Mouse (Mus musculus) heart, embryonic 14.5 days (tissue): ENCODE results near the gene Raly. TPM values are rescaled to one million over a fixed set of nuclear protein-coding genes. Genes with fewer than 3 reads are reported as not detected.

Experiments
- ATAC-seq: fragments of 200-750 bp; cut with Nextera tagmentation; 2 replicates; pipeline ENCODE4 v1.8.0; 2017; ENCODE audit warnings: low read depth, moderate TSS enrichment; ENCODE audit not compliant: insufficient number of reproducible peaks, insufficient read depth, low FRiP score
- H3K27ac ChIP-seq, 2 experiments: fragments of 200-500 bp in 1 of 2; fragments of 300-500 bp in 1 of 2; sonication (generic) in 1 of 2; replicated peaks in 1 of 2; 2 replicates each; pipeline ENCODE4 v1.5.1; 2012 to 2014; ENCODE audit warnings: low read depth in 2 of 2, low read length in 2 of 2, control low read depth in 1 of 2, mild to moderate bottlenecking in 1 of 2, mixed read lengths in 1 of 2; ENCODE audit not compliant: control insufficient read depth in 1 of 2, insufficient read depth in 1 of 2
- H3K27me3 ChIP-seq: fragments of 300-500 bp; sonication (generic); 2 replicates; pipeline ENCODE4 v1.6.1; 2014; ENCODE audit warnings: mild to moderate bottlenecking, low read length, control low read depth; ENCODE audit not compliant: control insufficient read depth, insufficient read depth
- H3K36me3 ChIP-seq: fragments of 300-500 bp; sonication (generic); 2 replicates; pipeline ENCODE4 v1.6.1; 2014; ENCODE audit warnings: mild to moderate bottlenecking, control low read depth, low read length, mixed read lengths; ENCODE audit not compliant: control insufficient read depth, insufficient read depth
- H3K4me1 ChIP-seq, 2 experiments: fragments of 200-500 bp in 1 of 2; fragments of 300-500 bp in 1 of 2; sonication (generic) in 1 of 2; 2 replicates each; pipeline ENCODE4 v1.6.1; 2012 to 2014; ENCODE audit warnings: low read length in 2 of 2, control low read depth in 1 of 2, mixed read lengths in 1 of 2; ENCODE audit not compliant: control insufficient read depth in 2 of 2, insufficient read depth in 2 of 2
- H3K4me2 ChIP-seq: fragments of 300-500 bp; sonication (generic); 2 replicates; pipeline ENCODE4 v1.6.1; 2014; ENCODE audit warnings: mild to moderate bottlenecking, low read length
- H3K4me3 ChIP-seq, 2 experiments: fragments of 200-500 bp in 1 of 2; fragments of 300-500 bp in 1 of 2; sonication (generic) in 1 of 2; 2 replicates each; pipeline ENCODE4 v1.5.1; 2012 to 2014; ENCODE audit warnings: low read length in 2 of 2, mild to moderate bottlenecking in 2 of 2, control low read depth in 1 of 2, low read depth in 1 of 2, moderate library complexity in 1 of 2; ENCODE audit not compliant: control insufficient read depth in 1 of 2, insufficient read depth in 1 of 2
- H3K9ac ChIP-seq: fragments of 300-500 bp; sonication (generic); 2 replicates; pipeline ENCODE4 v1.6.1; 2014; ENCODE audit warnings: mild to moderate bottlenecking, low read length
- H3K9me3 ChIP-seq: fragments of 300-500 bp; sonication (generic); 2 replicates; pipeline ENCODE4 v1.6.1; 2016; ENCODE audit warnings: low read length, control low read depth; ENCODE audit not compliant: control insufficient read depth
- WGBS: fragments of 180-500 bp; shearing (Covaris S2); extraction: QIAGEN DNeasy Blood & Tissue Kit; methylation state at CpG from one replicate; pipeline ENCODE4 v1.1.7; 2014; 5-methylcytosine and 5-hydroxymethylcytosine counted together
- polyA plus RNA-seq: library from polyadenylated mRNA; unstranded; fragments of >200 nt; fragmentation: Nextera tagmentation; extraction: Ambion mirVana; gene quantifications from 2 replicates; pipeline ENCODE4 v1.2.1, GENCODE M21; 2014

The Raly gene
- polyA plus RNA-seq, 1 experiment from 2014 or later = 54.2 TPM

DNA sequence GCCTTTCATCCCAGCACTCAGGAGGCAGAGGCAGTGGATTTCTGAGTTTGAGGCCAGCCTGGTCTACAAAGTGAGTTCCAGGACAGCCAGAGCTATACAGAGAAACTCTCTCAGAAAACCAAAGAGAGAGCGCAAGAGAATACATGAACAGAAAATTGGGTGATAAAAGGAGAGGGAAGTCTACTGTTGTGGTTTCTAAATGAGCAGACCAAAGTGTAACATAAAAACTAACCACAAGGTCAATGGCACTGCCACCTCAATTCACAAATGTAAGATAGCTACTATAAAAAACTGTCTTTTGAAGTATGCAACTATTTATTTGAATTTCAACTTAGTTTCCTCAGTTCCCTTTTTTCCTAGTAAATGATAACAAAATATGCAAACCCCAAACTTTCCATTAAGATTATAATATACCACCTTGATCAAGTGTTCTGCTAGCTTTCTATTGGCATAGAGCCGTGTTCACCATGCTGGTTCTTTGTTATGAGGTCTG, 36.8 kb upstream of the Raly start:
- no peak overlapping the region for H3K4me3 ChIP-seq
- H3K4me2 ChIP-seq = no peak overlapping the region

DNA sequence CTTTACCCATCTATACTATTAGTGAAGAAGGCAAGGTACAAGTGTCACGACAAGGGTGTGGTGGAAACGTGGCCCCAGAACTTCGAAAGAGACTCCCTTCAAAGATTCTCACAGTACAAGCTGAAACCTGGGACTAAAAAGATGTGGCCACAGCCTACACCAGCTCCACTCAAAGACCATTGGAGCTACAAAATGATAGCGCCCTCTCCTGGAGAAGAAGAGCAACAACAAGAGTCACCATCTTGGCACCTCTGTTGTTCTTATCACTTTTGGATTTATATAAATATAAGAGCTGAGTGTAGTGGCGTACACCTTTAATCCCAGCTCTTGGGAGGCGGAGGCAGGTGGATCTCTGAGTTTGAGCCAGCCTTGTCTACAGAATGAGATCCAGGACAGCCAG, 35.1 kb upstream of the Raly start:
- no peak overlapping the region for H3K4me3 ChIP-seq
- 58% methylated on average over 6 of the region's 6 CpGs for WGBS
- H3K4me1 ChIP-seq = 0 out of 4 replicates have a peak, but pooled peaks cover 0 to 3% of the 10 kb centered on the region in 2 experiments
- H3K27ac ChIP-seq = no peak overlapping the region
- H3K9ac ChIP-seq = no peak overlapping the region
- no peaks in the 10 kb centered on the region for H3K9me3 ChIP-seq
- no peak for ATAC-seq
- no peaks in the 10 kb centered on the region for H3K36me3 ChIP-seq
- no peaks in the 10 kb centered on the region for H3K27me3 ChIP-seq
- no peak overlapping the region for H3K4me2 ChIP-seq

More for the DNA sequence above, 36.8 kb upstream of the Raly start:
- no peak for ATAC-seq
- Histone ChIP-seq H3K9me3 (no peaks in the 10 kb centered on the region), H3K9ac (no peak overlapping the region), H3K27me3 (no peaks in the 10 kb centered on the region), H3K4me1 (0 out of 4 replicates have a peak, but pooled peaks cover 0 to 5% of the 10 kb centered on the region in 2 experiments), H3K27ac (no peak overlapping the region), H3K36me3 (no peaks in the 10 kb centered on the region)
- WGBS = 77% methylated on average over 2 of the region's 2 CpGs

DNA sequence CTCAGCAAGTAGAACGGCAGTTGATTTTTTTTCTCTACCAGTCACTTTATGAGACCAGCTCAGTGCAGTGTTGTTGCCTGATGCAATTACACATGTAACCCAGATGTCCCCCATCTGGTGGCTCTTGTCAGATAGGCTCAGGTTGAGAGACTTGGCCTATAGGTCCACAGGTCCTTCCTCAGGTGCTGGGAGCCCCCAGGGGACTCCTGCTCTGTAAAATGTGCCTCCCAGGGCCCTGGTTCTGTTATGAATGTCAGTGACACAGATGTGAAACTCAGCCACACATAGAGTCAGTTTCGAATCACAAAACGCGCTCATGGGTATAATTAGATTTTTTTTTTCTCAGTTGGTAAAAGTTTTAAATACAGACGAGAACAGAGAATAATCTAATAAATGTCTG, 33.2 kb upstream of the Raly start:
- ATAC-seq = no peak
- Histone ChIP-seq H3K4me2 (no peak overlapping the region), H3K9me3 (no peaks in the 10 kb centered on the region), H3K4me3 (no peak overlapping the region), H3K4me1 (0 out of 4 replicates have a peak, but pooled peaks cover 0 to 3% of the 10 kb centered on the region in 2 experiments), H3K27me3 (no peaks in the 10 kb centered on the region), H3K27ac (no peak overlapping the region), H3K9ac (no peak overlapping the region), H3K36me3 (no peaks in the 10 kb centered on the region)
- WGBS = 83% methylated on average over 5 of the region's 5 CpGs

DNA sequence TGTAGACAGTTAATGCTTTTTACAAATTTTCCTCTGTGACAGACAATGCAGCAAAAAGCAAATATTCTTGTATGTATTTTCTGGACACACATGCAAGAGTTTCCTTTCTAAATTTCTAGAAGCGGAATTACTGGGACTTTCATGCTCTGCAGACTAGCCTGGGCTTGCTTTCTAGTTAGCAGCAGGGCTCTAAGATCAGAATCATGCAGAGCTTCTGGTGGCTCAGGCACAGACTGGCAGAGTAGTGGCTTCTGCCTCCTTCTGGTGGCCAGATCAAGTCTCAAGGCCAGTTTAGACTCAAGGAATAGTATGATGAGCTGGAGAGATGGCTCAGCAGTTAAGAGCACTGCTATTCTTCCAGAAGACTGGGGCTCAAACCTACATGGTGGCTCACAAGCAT, 32.4 kb upstream of the Raly start:
- Histone ChIP-seq H3K9ac (no peak overlapping the region), H3K36me3 (no peaks in the 10 kb centered on the region), H3K4me2 (no peak overlapping the region), H3K9me3 (no peaks in the 10 kb centered on the region), H3K4me3 (no peak overlapping the region), H3K4me1 (peaks cover 0 to 8% of the 10 kb centered on the region in 2 experiments; a peak in 3 of 4 replicates), H3K27ac (no peak overlapping the region), H3K27me3 (no peaks in the 10 kb centered on the region)
- no peak for ATAC-seq
- 70% methylated on average over 1 of the region's 1 CpGs for WGBS

DNA sequence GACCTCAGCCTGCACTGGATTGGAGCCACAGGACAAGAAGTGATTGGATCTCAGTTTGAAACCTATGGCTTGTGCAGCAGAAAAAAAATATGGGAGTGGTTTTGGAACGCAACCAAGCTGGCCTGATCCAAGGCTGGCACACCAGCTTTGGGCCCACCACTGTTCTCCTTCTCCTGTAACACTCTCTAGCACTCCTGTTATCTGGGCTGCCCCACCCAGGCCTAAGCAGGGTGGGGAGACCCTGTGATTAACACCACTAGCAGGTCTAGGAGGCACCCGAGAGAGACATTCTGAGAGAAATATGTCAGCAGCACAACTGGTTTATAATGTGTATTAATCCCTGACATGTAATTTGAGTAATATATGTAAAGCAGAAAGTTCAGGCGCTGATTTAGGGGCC, 27.7 kb upstream of the Raly start:
- H3K36me3 ChIP-seq = no peaks in the 10 kb centered on the region
- ATAC-seq = no peak
- H3K27me3 ChIP-seq = no peaks in the 10 kb centered on the region
- no peak overlapping the region for H3K4me3 ChIP-seq
- H3K9me3 ChIP-seq = no peaks in the 10 kb centered on the region
- H3K4me2 ChIP-seq = no peak overlapping the region
- H3K9ac ChIP-seq = no peak overlapping the region
- H3K27ac ChIP-seq = 0 out of 4 replicates have a peak overlapping the region, but pooled peaks of 1 of the 2 experiments have one; percentile 2
- H3K4me1 ChIP-seq = peaks cover 3 to 14% of the 10 kb centered on the region in 2 experiments; a peak in 3 of 4 replicates
- 45% methylated on average over 3 of the region's 3 CpGs for WGBS

DNA sequence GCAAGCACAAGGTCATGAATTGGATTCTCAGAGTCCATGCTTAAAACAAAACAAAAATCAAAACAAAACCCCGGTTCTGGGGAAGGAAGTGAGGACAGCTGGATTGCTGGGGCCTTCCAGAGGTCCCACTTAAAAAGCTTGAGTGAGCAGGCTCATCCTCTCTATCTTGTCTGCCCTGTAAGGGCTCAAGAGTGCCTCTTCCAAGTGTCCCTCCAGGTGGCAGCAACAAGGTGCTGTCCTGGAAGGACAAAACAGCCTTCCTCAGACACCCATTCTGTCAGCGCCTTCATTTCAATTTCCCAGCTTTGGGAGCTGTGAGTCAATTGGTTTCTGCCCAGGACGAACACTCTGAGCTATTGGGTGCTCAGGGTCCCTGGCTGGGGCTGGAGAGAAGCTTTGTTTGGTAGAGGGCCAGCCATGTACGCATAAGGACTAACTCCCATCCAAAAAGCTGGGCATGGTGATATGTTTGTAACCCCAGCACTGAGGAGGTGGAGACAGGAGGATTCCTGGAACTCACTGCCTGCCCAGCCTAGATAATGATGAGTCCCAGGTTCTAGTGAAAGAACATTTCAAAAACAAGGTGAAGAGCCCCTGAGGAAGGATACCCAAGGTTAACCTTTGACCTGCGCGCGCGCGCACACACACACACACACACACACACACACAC, 25.9 kb upstream of the Raly start:
- H3K27me3 ChIP-seq = no peaks in the 10 kb centered on the region

DNA sequence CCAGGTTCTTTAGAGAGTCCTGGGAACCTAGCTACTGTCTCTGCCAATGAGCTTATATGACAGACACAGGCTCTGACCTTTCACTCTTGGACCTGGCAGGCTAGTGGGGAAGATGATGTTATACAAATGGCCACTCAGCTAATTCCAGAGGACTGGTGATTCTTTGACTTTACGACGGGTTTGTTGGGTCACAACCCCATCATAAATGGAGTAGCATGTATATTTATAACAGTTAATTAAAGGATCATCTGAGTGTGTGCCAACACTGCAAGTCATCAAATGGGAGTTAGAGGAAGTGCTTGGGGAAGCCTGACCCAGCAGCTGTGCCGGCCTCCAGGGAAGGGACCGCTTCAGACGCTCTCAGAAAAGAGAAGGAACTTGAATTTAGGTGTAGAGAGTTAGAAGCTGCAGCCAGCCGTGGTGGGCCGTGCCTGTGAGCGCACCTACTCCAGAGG, 25.3 kb upstream of the Raly start:
- Histone ChIP-seq H3K9me3 (no peaks in the 10 kb centered on the region), H3K4me3 (no peak overlapping the region), H3K4me2 (no peak overlapping the region), H3K27me3 (no peaks in the 10 kb centered on the region), H3K4me1 (peaks cover 3 to 14% of the 10 kb centered on the region in 2 experiments; a peak in 3 of 4 replicates), H3K27ac (no peak overlapping the region), H3K36me3 (no peaks in the 10 kb centered on the region), H3K9ac (no peak overlapping the region)
- 83% methylated on average over 8 of the region's 8 CpGs for WGBS
- ATAC-seq = no peak

More for the DNA sequence above, 25.9 kb upstream of the Raly start:
- H3K4me3 ChIP-seq = no peak overlapping the region
- no peak overlapping the region for H3K9ac ChIP-seq
- H3K36me3 ChIP-seq = no peaks in the 10 kb centered on the region
- ATAC-seq = no peak
- no peak overlapping the region for H3K4me2 ChIP-seq
- peaks cover 3 to 14% of the 10 kb centered on the region in 2 experiments; a peak in 3 of 4 replicates for H3K4me1 ChIP-seq
- WGBS = 76% methylated on average over 9 of the region's 9 CpGs
- H3K27ac ChIP-seq = no peak overlapping the region
- H3K9me3 ChIP-seq = no peaks in the 10 kb centered on the region
